Mouse (Mus musculus) liver, embryonic 14.5 days (tissue): ENCODE results near the gene Thap8. TPM values are rescaled to one million over a fixed set of nuclear protein-coding genes. Genes with fewer than 3 reads are reported as not detected.

Source experiments
- ATAC-seq: fragments of 200-750 bp; cut with Nextera tagmentation; 2 replicates; pipeline ENCODE4 v1.8.0; 2017; ENCODE audit warnings: moderate number of reproducible peaks, mild to moderate bottlenecking, moderate library complexity; ENCODE audit not compliant: insufficient read depth
- DNase-seq, 3 experiments: peaks; one replicate each; pipeline ENCODE4 v3.0.0-alpha.2; 2012 to 2013; ENCODE audit warnings: low read depth in 3 of 3, low spot score in 3 of 3
- H3K27ac ChIP-seq: fragments of 300-500 bp; sonication (generic); 2 replicates; pipeline ENCODE4 v1.5.1; 2014; ENCODE audit warnings: moderate library complexity, mild to moderate bottlenecking, control low read depth, inconsistent platforms
- H3K27me3 ChIP-seq: fragments of 300-500 bp; sonication (generic); 2 replicates; pipeline ENCODE4 v1.6.1; 2014; ENCODE audit warnings: mild to moderate bottlenecking, low read length, moderate library complexity; ENCODE audit not compliant: control insufficient read depth, insufficient read depth
- H3K36me3 ChIP-seq: fragments of 300-500 bp; sonication (generic); replicated peaks from 2 replicates; pipeline ENCODE4 v1.6.1; 2014; ENCODE audit warnings: low read depth; ENCODE audit not compliant: control insufficient read depth, insufficient read depth
- H3K4me1 ChIP-seq, 2 experiments: fragments of 200-500 bp in 1 of 2; fragments of 300-500 bp in 1 of 2; sonication (generic) in 1 of 2; replicated peaks; 2 replicates each; pipeline ENCODE4 v1.6.1; 2012 to 2014; ENCODE audit warnings: antibody characterized with exemption in 1 of 2, inconsistent platforms in 1 of 2, low read length in 1 of 2; ENCODE audit not compliant: control insufficient read depth in 2 of 2, insufficient read depth in 2 of 2
- H3K4me2 ChIP-seq: fragments of 300-500 bp; sonication (generic); 2 replicates; pipeline ENCODE4 v1.6.1; 2014; ENCODE audit warnings: low read depth, mild to moderate bottlenecking, control low read depth, moderate library complexity
- H3K4me3 ChIP-seq, 2 experiments: fragments of 200-500 bp in 1 of 2; fragments of 300-500 bp in 1 of 2; sonication (generic) in 1 of 2; 2 replicates each; pipeline ENCODE4 v1.5.1; 2012 to 2014; ENCODE audit warnings: low read depth in 2 of 2, low read length in 2 of 2, mild to moderate bottlenecking in 2 of 2, control low read depth in 1 of 2, inconsistent platforms in 1 of 2, moderate library complexity in 1 of 2; ENCODE audit not compliant: insufficient read depth in 1 of 2
- H3K9ac ChIP-seq: fragments of 300-500 bp; sonication (generic); replicated peaks from 2 replicates; pipeline ENCODE4 v1.6.1; 2014; ENCODE audit warnings: mild to moderate bottlenecking, control low read depth, moderate library complexity
- H3K9me3 ChIP-seq: fragments of 300-500 bp; sonication (generic); 2 replicates; pipeline ENCODE4 v1.6.1; 2016; ENCODE audit warnings: low read length, mixed read lengths; ENCODE audit not compliant: control insufficient read depth
- CTCF ChIP-seq: IDR thresholded peaks from 2 replicates; pipeline ENCODE4 v1.5.1; 2016; ENCODE audit warnings: antibody characterized with exemption, low read depth, control low read depth
- EP300 ChIP-seq: IDR thresholded peaks from 2 replicates; pipeline ENCODE4 v1.6.1; 2016; ENCODE audit warnings: antibody characterized with exemption, low read depth
- WGBS: fragments of 180-500 bp; shearing (Covaris S2); extraction: QIAGEN DNeasy Blood & Tissue Kit; methylation state at CpG from one replicate; pipeline ENCODE4 v1.1.7; 2014; ENCODE audit not compliant: insufficient replicate concordance; 5-methylcytosine and 5-hydroxymethylcytosine counted together
- polyA plus RNA-seq, 2 experiments: library from polyadenylated mRNA; depleted of rRNA in 1 of 2; stranded (reverse) in 1 of 2; unstranded in 1 of 2; fragments of >200 nt; fragmentation: Nextera tagmentation in 1 of 2; extraction: Ambion mirVana in 1 of 2; gene quantifications; 2 replicates each; pipeline versions ENCODE4 v1.2.1 to v1.2.3; 2012 to 2014

Gene Thap8
- polyA plus RNA-seq (2012; rRNA removed) (0.03 TPM in 1 of 2 replicates, not detected in the other), polyA plus RNA-seq (2014; fragmentation: Nextera tagmentation; extraction: Ambion mirVana) (not detected in 2 replicates)

DNA sequence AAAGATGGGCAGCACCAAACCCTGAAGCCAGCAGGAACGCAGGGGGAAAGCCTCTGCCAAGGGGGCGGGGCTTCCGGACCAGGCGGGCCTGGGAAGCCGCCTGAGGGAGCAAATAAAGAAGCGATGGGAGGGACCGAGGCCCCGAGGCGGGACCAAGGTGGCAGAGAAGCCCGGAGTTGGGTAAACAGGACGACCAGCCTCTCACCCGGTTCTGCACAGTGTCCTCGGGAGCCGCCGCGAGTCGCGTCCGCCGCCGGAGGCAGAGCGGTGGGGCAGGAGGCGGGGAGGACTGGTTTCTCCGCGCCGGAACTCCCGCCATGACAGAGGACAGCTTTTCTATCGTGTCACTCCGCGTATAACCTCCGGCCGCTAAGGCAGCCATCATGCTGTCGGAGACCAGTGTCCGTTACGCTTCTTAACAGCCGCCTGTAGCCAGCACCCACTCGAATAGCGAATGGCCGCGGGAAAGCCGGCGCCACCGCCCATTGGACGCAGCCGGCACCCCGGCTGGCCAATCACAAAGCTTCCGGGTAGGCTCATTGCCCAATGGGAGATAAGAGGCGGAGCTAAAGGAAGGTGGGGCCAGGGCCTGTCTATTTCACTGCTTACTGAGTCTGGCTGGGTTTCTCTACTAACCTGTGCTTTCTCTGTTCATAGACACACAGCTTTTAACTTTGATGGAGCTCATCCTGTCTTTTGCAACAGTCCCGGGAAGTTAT is at the start of gene Thap8, which contains the start of gene Wdr62:
Gene Thap8, plus strand, starts transcription at position 144 of the 719 bp plus-strand sequence.
Gene Wdr62, minus strand, starts transcription at position 469 of the 719 bp plus-strand sequence.
- peak within 1 kb of the TSS; percentile 93 for H3K27ac ChIP-seq
- no peaks in the 10 kb centered on the region for H3K9me3 ChIP-seq
- peak within 1 kb of the TSS; percentile 85 for H3K9ac ChIP-seq
- TF ChIP-seq CTCF = 0 out of 2 replicates have a peak, but pooled peaks have one; percentile 21
- peak; percentile 23; the same call in 1 of the 2 replicates for TF ChIP-seq EP300
- under 1% methylated on average over 49 of the region's 49 CpGs for WGBS
- peak; percentile 90 to 94 (median 92) for DNase-seq
- peak within 1 kb of the TSS; percentile 85 for H3K4me2 ChIP-seq
- H3K27me3 ChIP-seq = no peaks in the 10 kb centered on the region
- ATAC-seq = peak; percentile 90
- H3K4me3 ChIP-seq = peak within 1 kb of the TSS; percentile 78 to 89
- H3K36me3 ChIP-seq = no peaks in the 10 kb centered on the region
- H3K4me1 ChIP-seq = peaks cover 2 to 10% of the 10 kb centered on the region in 2 experiments; a peak in 3 of 4 replicates

DNA sequence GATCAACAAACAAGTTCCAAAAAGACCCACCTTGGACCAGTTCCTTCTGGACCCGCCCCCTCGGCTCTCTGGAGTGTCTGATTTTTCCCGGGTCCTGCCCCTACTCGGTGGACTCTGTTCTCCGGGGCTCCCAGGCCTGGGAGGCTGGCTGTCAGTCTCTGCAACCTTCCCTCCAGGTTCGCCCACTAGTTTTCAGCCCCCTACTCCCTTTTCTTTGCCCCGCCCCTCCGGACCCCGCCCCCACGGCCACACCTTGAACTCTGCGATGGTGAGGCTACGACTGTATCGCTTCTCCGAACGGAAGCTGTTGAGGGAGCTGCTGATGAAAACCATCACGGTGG is 48.6 kb upstream of the Thap8 start:
- WGBS = 0% methylated on average over 16 of the region's 16 CpGs
- ATAC-seq = no peak
- Histone ChIP-seq H3K27ac (no peak overlapping the region), H3K36me3 (no peaks in the 10 kb centered on the region), H3K4me3 (peak overlapping the region; percentile 87 to 95), H3K4me2 (peak overlapping the region; percentile 94), H3K9me3 (no peaks in the 10 kb centered on the region), H3K27me3 (no peaks in the 10 kb centered on the region), H3K9ac (peak overlapping the region; percentile 89), H3K4me1 (peaks cover 2 to 9% of the 10 kb centered on the region in 2 experiments; a peak in 1 of 4 replicates)
- DNase-seq = no peak
- TF ChIP-seq EP300 (no peak), CTCF (no peak)

GRCm38 (mm10) chr7:30231669-30232454 is 48.0 kb upstream of the Thap8 start, which contains the start of the genes Polr2i and Tbcb:
Gene Polr2i (plus strand): TSS chr7:30231948.
Gene Tbcb (minus strand): TSS chr7:30232272.
- peak within 1 kb of the TSS; percentile 87 to 95 for H3K4me3 ChIP-seq
- H3K4me2 ChIP-seq = peak within 1 kb of the TSS; percentile 94
- ATAC-seq = peak; percentile 91
- WGBS = under 1% methylated on average over 67 of the region's 67 CpGs
- no peaks in the 10 kb centered on the region for H3K27me3 ChIP-seq
- DNase-seq = peak; percentile 98
- peak within 1 kb of the TSS; percentile 89 for H3K9ac ChIP-seq
- TF ChIP-seq CTCF (no peak), EP300 (no peak)
- H3K27ac ChIP-seq = peak within 1 kb of the TSS; percentile 76
- H3K9me3 ChIP-seq = no peaks in the 10 kb centered on the region
- H3K4me1 ChIP-seq = peaks cover 2 to 9% of the 10 kb centered on the region in 2 experiments; a peak in 1 of 4 replicates
- no peaks in the 10 kb centered on the region for H3K36me3 ChIP-seq

DNA sequence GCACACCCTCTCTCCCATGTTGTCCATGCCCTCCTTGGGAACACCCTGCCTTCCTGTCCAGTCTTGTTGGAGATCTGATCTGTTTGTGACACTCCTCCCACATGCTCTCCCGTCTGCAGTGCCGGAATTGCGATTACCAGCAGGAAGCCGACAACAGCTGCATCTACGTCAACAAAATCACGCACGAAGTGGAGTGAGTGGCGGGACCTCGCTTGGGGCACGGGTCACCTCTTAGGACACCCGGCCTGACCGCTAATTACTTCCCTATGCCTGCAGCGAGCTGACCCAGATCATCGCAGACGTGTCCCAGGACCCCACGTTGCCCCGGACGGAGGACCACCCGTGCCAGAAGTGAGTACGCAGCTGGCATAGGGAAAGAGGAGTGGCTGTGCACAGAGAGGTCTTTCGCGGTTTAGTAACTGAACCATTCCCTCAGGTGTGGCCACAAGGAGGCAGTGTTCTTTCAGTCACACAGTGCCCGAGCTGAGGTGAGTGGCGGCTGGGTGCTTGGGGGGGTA is 47.2 kb upstream of the Thap8 start:
- ATAC-seq (peak; percentile 15), DNase-seq (peak; percentile 52 to 60 (median 56))
- H3K4me2 ChIP-seq = peak overlapping the region; percentile 94
- peaks cover 2 to 9% of the 10 kb centered on the region in 2 experiments; a peak in 1 of 4 replicates for H3K4me1 ChIP-seq
- TF ChIP-seq EP300 (no peak), CTCF (peak; percentile 84)
- H3K9ac ChIP-seq = peak overlapping the region; percentile 89
- H3K36me3 ChIP-seq = no peaks in the 10 kb centered on the region
- H3K9me3 ChIP-seq = no peaks in the 10 kb centered on the region
- no peaks in the 10 kb centered on the region for H3K27me3 ChIP-seq
- H3K27ac ChIP-seq = peak overlapping the region; percentile 76
- peak overlapping the region; percentile 87 to 95 for H3K4me3 ChIP-seq
- 7% methylated on average over 24 of the region's 24 CpGs for WGBS
